Mouse (Mus musculus): Measurements from ENCODE around the gene Hs6st3. TPM values are rescaled to one million over a fixed set of nuclear protein-coding genes. Genes with fewer than 3 reads are reported as not detected.
A peak's percentile ranks its signal among the peaks of the same experiment; 100 is the strongest.

The Hs6st3 gene
- polyA plus RNA-seq, 1 experiment from 2014 or later, result 0.11 TPM

DNA sequence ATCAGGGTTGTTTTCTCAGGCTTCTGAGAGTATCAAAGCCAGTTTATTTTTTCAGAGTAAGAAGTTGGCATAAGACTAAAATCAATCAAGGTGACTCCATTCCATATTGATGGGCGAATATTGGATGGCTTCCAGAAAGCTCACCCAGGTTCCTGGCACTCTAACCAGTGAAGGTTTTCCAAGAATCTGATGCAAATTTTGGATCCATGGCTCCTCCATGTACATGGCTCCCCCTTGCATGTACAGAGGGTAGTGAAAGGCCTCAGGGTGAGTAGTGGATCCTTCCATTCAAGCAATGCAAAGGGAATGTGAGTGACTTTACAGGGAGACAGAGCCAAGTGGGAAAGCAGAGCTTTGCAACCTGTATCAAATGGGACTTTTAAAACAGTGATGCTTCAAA is 603.6 kb downstream of the Hs6st3 start:
- Histone ChIP-seq H3K4me3 (ENCODE audit: control insufficient read depth in 1 of 2, insufficient read depth in 1 of 2, low read depth in 1 of 2, low read length in 2 of 2) (no peak overlapping the region), H3K4me2 (ENCODE audit: low read length) (no peak overlapping the region), H3K27me3 (ENCODE audit: control insufficient read depth, insufficient read depth, low read length) (no peaks in the 10 kb centered on the region), H3K4me1 (ENCODE audit: control insufficient read depth in 2 of 2, insufficient read depth in 2 of 2, low read length in 2 of 2) (no peaks in the 10 kb centered on the region), H3K36me3 (ENCODE audit: control insufficient read depth, insufficient read depth, low read length) (no peaks in the 10 kb centered on the region), H3K9ac (ENCODE audit: low read length) (no peak overlapping the region), H3K27ac (replicated peaks in 1 of 2; ENCODE audit: control insufficient read depth in 1 of 2, insufficient read depth in 1 of 2, low read depth in 2 of 2, low read length in 2 of 2) (no peak overlapping the region), H3K9me3 (ENCODE audit: control insufficient read depth, low read length) (no peaks in the 10 kb centered on the region)
- no peak for ATAC-seq (ENCODE audit: insufficient number of reproducible peaks, insufficient read depth, low FRiP score, low read depth)
- 71% methylated on average over 1 of the region's 1 CpGs for WGBS

DNA sequence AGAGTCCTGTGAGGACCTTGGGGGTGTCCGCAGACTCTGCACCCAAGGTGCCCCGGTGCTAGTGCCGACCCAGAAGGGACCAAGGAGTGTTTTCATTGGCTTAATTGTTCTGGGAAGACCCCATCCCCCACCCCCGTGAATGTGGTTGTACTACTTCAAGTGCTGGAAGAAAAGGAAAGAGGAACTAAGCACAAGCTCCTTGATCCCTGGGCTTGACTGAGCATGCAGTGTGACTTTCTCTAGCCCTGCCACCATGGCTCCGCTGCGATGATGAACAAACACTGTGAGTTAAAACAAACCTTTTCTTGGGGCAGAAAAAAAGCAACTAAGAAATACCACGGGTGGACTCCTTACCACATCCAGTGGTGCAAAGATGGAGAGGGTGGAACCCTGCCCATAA is 623.2 kb downstream of the Hs6st3 start:
- Histone ChIP-seq H3K27ac (replicated peaks in 1 of 2; ENCODE audit: control insufficient read depth in 1 of 2, insufficient read depth in 1 of 2, low read depth in 2 of 2, low read length in 2 of 2) (no peak overlapping the region), H3K4me3 (ENCODE audit: control insufficient read depth in 1 of 2, insufficient read depth in 1 of 2, low read depth in 1 of 2, low read length in 2 of 2) (no peak overlapping the region), H3K36me3 (ENCODE audit: control insufficient read depth, insufficient read depth, low read length) (no peaks in the 10 kb centered on the region), H3K9ac (ENCODE audit: low read length) (no peak overlapping the region), H3K9me3 (ENCODE audit: control insufficient read depth, low read length) (no peaks in the 10 kb centered on the region), H3K4me2 (ENCODE audit: low read length) (no peak overlapping the region), H3K27me3 (ENCODE audit: control insufficient read depth, insufficient read depth, low read length) (no peaks in the 10 kb centered on the region), H3K4me1 (ENCODE audit: control insufficient read depth in 2 of 2, insufficient read depth in 2 of 2, low read length in 2 of 2) (no peaks in the 10 kb centered on the region)
- ATAC-seq (ENCODE audit: insufficient number of reproducible peaks, insufficient read depth, low FRiP score, low read depth), result no peak
- WGBS, result 78% methylated on average over 7 of the region's 7 CpGs

DNA sequence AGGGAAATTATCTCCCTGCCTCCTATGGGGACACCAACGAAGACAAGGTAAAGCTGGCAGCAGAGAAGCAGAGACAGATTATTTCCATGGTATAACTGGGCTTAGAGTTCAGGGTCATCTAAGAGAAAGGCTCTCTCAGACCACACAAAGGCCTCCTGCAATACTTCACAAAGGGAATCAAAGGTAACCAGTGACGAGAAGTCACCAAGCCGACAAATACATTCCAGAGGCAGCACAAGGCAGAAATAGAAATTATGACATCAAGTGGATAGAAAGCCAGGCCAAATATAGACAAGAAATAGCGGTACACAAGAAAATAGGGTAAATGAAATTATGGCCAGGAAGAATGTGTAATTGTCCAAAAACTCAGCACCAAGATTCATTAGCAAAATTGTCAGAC is 633.9 kb downstream of the Hs6st3 start:
- H3K4me3 ChIP-seq (ENCODE audit: control insufficient read depth in 1 of 2, insufficient read depth in 1 of 2, low read depth in 1 of 2, low read length in 2 of 2), result no peak overlapping the region
- H3K36me3 ChIP-seq (ENCODE audit: control insufficient read depth, insufficient read depth, low read length), result no peaks in the 10 kb centered on the region
- H3K4me1 ChIP-seq (ENCODE audit: control insufficient read depth in 2 of 2, insufficient read depth in 2 of 2, low read length in 2 of 2), result peaks cover 3 to 7% of the 10 kb centered on the region in 2 experiments
- 31% methylated on average over 4 of the region's 4 CpGs for WGBS
- no peaks in the 10 kb centered on the region for H3K27me3 ChIP-seq (ENCODE audit: control insufficient read depth, insufficient read depth, low read length)
- H3K27ac ChIP-seq (replicated peaks in 1 of 2; ENCODE audit: control insufficient read depth in 1 of 2, insufficient read depth in 1 of 2, low read depth in 2 of 2, low read length in 2 of 2), result peak overlapping the region; percentile 25 to 70; a peak in 2 of 4 replicates
- no peak for ATAC-seq (ENCODE audit: insufficient number of reproducible peaks, insufficient read depth, low FRiP score, low read depth)
- H3K4me2 ChIP-seq (ENCODE audit: low read length), result no peak overlapping the region
- no peaks in the 10 kb centered on the region for H3K9me3 ChIP-seq (ENCODE audit: control insufficient read depth, low read length)
- H3K9ac ChIP-seq (ENCODE audit: low read length), result no peak overlapping the region

DNA sequence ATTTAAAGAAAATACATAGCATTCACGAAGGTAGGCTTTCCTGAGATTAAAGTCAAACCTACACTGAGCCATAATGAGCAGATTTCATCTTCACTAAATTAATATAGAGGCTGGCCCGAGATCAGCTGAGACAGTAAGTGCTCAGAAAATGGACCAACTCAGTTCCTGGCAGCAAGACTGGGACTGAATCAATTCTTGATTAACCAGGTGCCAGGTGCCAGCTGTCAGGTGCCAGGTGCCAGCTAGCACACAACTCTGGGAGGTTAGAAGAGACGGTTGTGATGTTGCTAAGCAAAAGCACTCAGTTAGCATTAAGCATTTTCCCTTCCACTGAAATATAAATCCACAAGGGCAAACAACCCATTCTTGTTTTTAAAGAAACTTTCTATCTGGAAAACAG is 638.1 kb downstream of the Hs6st3 start:
- ATAC-seq (ENCODE audit: insufficient number of reproducible peaks, insufficient read depth, low FRiP score, low read depth), result no peak
- Histone ChIP-seq H3K36me3 (ENCODE audit: control insufficient read depth, insufficient read depth, low read length) (no peaks in the 10 kb centered on the region), H3K27ac (replicated peaks in 1 of 2; ENCODE audit: control insufficient read depth in 1 of 2, insufficient read depth in 1 of 2, low read depth in 2 of 2, low read length in 2 of 2) (no peak overlapping the region), H3K9ac (ENCODE audit: low read length) (no peak overlapping the region), H3K27me3 (ENCODE audit: control insufficient read depth, insufficient read depth, low read length) (no peaks in the 10 kb centered on the region), H3K4me3 (ENCODE audit: control insufficient read depth in 1 of 2, insufficient read depth in 1 of 2, low read depth in 1 of 2, low read length in 2 of 2) (no peak overlapping the region), H3K4me2 (ENCODE audit: low read length) (no peak overlapping the region), H3K4me1 (ENCODE audit: control insufficient read depth in 2 of 2, insufficient read depth in 2 of 2, low read length in 2 of 2) (peaks cover 3 to 7% of the 10 kb centered on the region in 2 experiments), H3K9me3 (ENCODE audit: control insufficient read depth, low read length) (no peaks in the 10 kb centered on the region)
- 63% methylated on average over 3 of the region's 3 CpGs for WGBS

DNA sequence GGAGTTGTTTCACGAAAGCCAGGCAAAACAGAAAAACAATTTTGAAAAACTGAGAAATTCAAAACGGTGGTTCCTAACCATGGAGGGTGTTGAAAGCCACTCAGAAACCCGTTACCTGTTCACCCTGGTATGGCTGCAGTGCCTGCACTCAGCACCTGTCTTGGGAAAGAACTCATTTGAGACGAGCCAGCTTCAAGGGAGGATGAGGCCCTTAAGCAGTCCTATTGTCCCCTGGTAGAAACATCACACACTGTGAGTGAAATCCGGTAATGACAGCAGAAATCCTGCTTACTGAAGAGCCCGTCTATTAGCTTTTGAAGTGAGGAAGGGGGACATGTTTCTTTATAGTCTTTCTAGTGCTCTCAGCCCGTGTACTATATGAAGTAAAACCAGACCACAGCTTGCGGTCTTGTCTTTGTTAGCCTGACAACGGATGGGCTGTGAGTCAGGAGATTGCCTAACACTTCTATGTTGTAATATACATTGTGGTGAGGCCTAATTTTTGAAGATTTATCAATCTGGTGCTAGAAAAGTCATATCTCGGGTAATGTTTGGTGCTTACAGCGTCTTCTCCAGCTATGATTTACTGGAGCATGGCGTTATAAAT is 641.9 kb downstream of the Hs6st3 start:
- no peak overlapping the region for H3K4me2 ChIP-seq (ENCODE audit: low read length)
- H3K27ac ChIP-seq (replicated peaks in 1 of 2; ENCODE audit: control insufficient read depth in 1 of 2, insufficient read depth in 1 of 2, low read depth in 2 of 2, low read length in 2 of 2), result no peak overlapping the region
- no peaks in the 10 kb centered on the region for H3K36me3 ChIP-seq (ENCODE audit: control insufficient read depth, insufficient read depth, low read length)
- no peaks in the 10 kb centered on the region for H3K27me3 ChIP-seq (ENCODE audit: control insufficient read depth, insufficient read depth, low read length)
- no peak for ATAC-seq (ENCODE audit: insufficient number of reproducible peaks, insufficient read depth, low FRiP score, low read depth)
- no peak overlapping the region for H3K9ac ChIP-seq (ENCODE audit: low read length)
- H3K4me3 ChIP-seq (ENCODE audit: control insufficient read depth in 1 of 2, insufficient read depth in 1 of 2, low read depth in 1 of 2, low read length in 2 of 2), result no peak overlapping the region
- H3K9me3 ChIP-seq (ENCODE audit: control insufficient read depth, low read length), result no peaks in the 10 kb centered on the region
- no peaks in the 10 kb centered on the region for H3K4me1 ChIP-seq (ENCODE audit: control insufficient read depth in 2 of 2, insufficient read depth in 2 of 2, low read length in 2 of 2)
- WGBS, result 75% methylated on average over 12 of the region's 12 CpGs

DNA sequence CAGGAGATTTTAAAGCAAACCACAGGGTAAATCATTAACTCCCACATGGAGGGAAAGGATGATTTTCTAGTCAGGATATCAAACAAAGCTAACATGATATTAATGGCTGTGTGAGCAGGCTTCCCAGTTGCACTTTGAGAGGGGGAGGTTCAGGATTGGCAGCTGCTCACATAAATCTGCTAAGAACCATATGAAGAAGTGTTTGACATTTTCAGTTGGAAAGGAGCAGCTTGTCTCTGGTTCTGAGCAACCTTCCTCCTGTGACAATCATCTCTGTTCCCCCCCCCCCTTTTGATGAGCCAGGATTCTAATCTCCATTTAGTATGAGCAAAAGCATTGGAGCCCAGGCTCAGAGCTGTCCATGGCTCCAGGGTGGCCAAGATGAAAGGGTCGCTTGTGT is 643.0 kb downstream of the Hs6st3 start:
- no peak overlapping the region for H3K27ac ChIP-seq (replicated peaks in 1 of 2; ENCODE audit: control insufficient read depth in 1 of 2, insufficient read depth in 1 of 2, low read depth in 2 of 2, low read length in 2 of 2)
- H3K4me1 ChIP-seq (ENCODE audit: control insufficient read depth in 2 of 2, insufficient read depth in 2 of 2, low read length in 2 of 2), result no peaks in the 10 kb centered on the region
- H3K4me2 ChIP-seq (ENCODE audit: low read length), result no peak overlapping the region
- no peaks in the 10 kb centered on the region for H3K36me3 ChIP-seq (ENCODE audit: control insufficient read depth, insufficient read depth, low read length)
- H3K27me3 ChIP-seq (ENCODE audit: control insufficient read depth, insufficient read depth, low read length), result no peaks in the 10 kb centered on the region
- H3K9me3 ChIP-seq (ENCODE audit: control insufficient read depth, low read length), result no peaks in the 10 kb centered on the region
- H3K9ac ChIP-seq (ENCODE audit: low read length), result no peak overlapping the region
- no peak for ATAC-seq (ENCODE audit: insufficient number of reproducible peaks, insufficient read depth, low FRiP score, low read depth)
- H3K4me3 ChIP-seq (ENCODE audit: control insufficient read depth in 1 of 2, insufficient read depth in 1 of 2, low read depth in 1 of 2, low read length in 2 of 2), result no peak overlapping the region
- WGBS, result 62% methylated on average over 1 of the region's 1 CpGs

DNA sequence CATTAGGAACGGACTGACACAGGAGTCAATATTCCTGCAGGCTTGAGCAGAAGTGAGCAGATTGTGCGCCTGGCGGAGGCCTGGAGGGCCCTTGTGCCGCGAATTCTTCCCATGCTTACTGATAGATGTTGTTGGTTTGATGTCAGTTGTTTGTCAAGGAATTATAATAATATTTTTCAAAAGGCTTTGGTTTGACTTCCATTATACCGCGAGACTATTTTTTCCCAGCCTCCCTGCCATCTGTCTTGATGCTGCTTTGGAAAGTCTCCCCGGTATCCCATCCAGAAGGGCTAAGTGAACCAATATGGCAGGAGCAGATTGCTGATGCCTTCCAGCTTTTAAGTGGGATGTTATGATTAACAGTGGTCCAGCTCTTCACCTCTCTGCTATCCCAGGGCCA is 651.3 kb downstream of the Hs6st3 start:
- no peak overlapping the region for H3K27ac ChIP-seq (replicated peaks in 1 of 2; ENCODE audit: control insufficient read depth in 1 of 2, insufficient read depth in 1 of 2, low read depth in 2 of 2, low read length in 2 of 2)
- H3K27me3 ChIP-seq (ENCODE audit: control insufficient read depth, insufficient read depth, low read length), result no peaks in the 10 kb centered on the region
- H3K4me2 ChIP-seq (ENCODE audit: low read length), result no peak overlapping the region
- 88% methylated on average over 8 of the region's 8 CpGs for WGBS
- H3K4me3 ChIP-seq (ENCODE audit: control insufficient read depth in 1 of 2, insufficient read depth in 1 of 2, low read depth in 1 of 2, low read length in 2 of 2), result no peak overlapping the region
- no peak for ATAC-seq (ENCODE audit: insufficient number of reproducible peaks, insufficient read depth, low FRiP score, low read depth)
- no peaks in the 10 kb centered on the region for H3K4me1 ChIP-seq (ENCODE audit: control insufficient read depth in 2 of 2, insufficient read depth in 2 of 2, low read length in 2 of 2)
- H3K9ac ChIP-seq (ENCODE audit: low read length), result no peak overlapping the region
- H3K36me3 ChIP-seq (ENCODE audit: control insufficient read depth, insufficient read depth, low read length), result no peaks in the 10 kb centered on the region
- no peaks in the 10 kb centered on the region for H3K9me3 ChIP-seq (ENCODE audit: control insufficient read depth, low read length)

DNA sequence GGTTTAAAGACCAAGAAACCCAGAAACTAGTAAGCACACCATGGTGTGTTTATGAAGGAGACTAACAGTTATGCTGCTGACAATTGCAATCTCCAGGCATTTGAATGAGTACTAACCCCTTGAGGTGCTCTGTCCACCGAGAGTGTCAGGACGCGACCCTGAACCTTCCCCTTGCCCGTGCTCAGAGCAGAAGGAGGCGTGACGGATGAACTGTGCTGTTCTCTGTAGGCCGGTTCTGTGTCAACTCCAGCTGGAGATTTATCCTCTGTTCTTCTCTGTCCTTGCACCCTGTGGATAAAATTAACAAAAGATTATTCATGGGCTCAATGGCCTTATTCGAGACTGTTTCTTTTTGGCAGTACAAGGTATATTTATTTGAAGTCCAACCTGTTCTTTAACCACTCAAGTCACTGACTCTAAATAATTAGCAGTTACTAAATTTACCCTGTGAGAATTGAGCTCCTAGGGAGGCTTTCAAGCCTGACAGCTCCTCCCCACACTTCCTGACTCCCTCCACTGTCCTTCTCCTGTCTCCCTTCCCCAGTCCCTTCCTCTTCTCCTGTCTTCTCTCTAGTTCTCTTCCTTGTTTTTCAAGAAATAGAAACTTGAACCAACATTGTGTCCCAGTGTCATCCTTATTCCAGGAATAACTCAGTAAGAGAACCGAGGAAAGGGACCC is 659.2 kb downstream of the Hs6st3 start:
- 32% methylated on average over 9 of the region's 9 CpGs for WGBS
- Histone ChIP-seq H3K27me3 (ENCODE audit: control insufficient read depth, insufficient read depth, low read length) (no peaks in the 10 kb centered on the region), H3K36me3 (ENCODE audit: control insufficient read depth, insufficient read depth, low read length) (no peaks in the 10 kb centered on the region), H3K4me3 (ENCODE audit: control insufficient read depth in 1 of 2, insufficient read depth in 1 of 2, low read depth in 1 of 2, low read length in 2 of 2) (no peak overlapping the region), H3K9ac (ENCODE audit: low read length) (no peak overlapping the region), H3K27ac (replicated peaks in 1 of 2; ENCODE audit: control insufficient read depth in 1 of 2, insufficient read depth in 1 of 2, low read depth in 2 of 2, low read length in 2 of 2) (no peak overlapping the region), H3K4me1 (ENCODE audit: control insufficient read depth in 2 of 2, insufficient read depth in 2 of 2, low read length in 2 of 2) (no peaks in the 10 kb centered on the region), H3K4me2 (ENCODE audit: low read length) (no peak overlapping the region), H3K9me3 (ENCODE audit: control insufficient read depth, low read length) (no peaks in the 10 kb centered on the region)
- ATAC-seq (ENCODE audit: insufficient number of reproducible peaks, insufficient read depth, low FRiP score, low read depth), result no peak
